Mouse (Mus musculus): ENCODE data around the gene Olfr273.
"Not testable (repeated sequence)": the region's sequence is repeated elsewhere in the genome, so short reads cannot be mapped to it uniquely, and the experiment has no call there.

Gene Olfr273

DNA sequence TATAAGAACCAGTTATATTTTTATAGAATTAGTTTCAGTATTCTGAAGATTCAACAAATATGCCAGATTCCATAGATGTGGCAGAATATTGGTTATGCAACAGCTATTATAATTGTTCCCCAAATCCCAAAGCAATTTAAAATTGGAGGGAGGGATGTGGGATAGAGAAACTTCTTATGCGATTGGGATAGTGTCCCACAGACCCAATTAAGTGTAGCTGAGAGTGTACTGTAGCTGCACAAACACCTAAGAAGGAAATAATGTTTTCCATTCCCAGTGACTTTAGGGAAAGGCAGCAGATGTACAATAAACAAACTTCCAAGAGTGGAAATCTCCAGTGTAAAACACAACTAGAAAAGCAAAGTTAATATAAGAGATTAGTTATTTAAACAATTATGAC lies at the start of gene Olfr273:
Gene Olfr273 (minus strand): TSS at position 101 of the 400 bp plus-strand sequence.
- DNase-seq (ENCODE audit: low read depth, low spot score): no peak

GRCm38 (mm10) chr4:52864156-52864555 lies 5.1 kb upstream of the Olfr273 start:
- DNase-seq (ENCODE audit: low read depth, low spot score): no peak

DNA sequence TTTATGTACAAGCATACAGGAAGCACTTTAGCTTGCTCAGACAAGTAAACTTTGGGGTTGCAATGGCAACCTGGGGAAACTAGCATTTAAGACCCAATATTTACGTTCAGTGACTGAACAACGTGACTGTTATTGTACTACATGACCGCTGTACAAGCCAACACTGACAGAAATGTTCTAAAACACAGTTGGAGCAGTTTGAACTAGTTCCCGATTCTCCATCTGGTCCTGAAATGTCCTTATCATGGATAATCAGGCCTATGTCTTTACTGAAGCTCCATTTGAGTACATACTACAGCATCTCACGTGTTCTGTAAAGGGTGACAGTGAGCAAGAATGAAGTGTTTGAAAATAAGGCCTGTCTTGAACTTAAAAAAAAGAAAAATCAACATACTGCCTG lies 9.4 kb downstream of the Olfr273 start:
- DNase-seq (ENCODE audit: low read depth, low spot score): no peak

GRCm38 (mm10) chr4:52849039-52849635 lies 9.9 kb downstream of the Olfr273 start:
- DNase-seq (ENCODE audit: low read depth, low spot score): no peak

DNA sequence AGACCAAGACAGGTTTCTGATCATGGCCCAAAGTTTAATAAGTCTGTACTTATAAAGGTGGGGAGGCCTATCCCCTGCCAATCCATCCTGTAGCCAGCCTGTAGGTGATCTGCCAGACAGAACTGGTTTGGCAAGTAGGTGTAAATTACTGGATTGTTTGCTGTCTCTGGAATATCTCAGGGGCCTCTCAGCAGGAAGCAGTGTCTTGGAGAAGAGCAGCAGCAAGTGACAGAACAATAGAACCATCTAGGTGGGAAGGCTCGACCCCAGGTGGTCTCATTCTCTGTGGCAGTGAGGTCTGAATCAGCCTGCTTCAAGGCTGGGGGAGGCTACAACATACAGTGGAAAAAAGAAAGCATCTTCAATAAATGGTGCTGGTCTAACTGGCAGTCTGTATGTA lies 13.6 kb downstream of the Olfr273 start:
- not testable (repeated sequence) for DNase-seq (ENCODE audit: low read depth, low spot score)

DNA sequence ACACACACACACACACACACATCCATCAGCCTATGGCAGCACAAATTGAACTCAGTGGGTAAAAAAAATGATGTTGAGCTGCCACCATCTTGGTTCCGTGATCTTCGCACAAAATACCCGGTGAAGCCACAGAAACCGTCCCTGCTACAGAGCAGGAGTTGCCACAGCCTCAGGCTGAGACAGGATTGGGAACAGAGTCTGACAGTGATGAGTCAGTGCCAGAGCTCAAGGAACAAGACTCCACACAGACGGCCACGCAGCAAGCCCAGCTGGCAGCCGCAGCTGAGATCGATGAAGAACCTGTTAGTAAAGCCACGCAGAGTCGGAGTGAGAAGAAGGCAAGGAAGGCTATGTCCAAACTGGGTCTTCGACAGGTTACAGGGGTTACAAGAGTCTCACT lies 37.7 kb downstream of the Olfr273 start:
- DNase-seq (ENCODE audit: low read depth, low spot score): no peak

- DNase-seq (ENCODE audit: low read depth, low spot score): no peak
These were observed 44.7 kb downstream of the Olfr273 start, which contains the start of gene Olfr275 for GRCm38 (mm10) chr4:52814304-52814703. Gene Olfr275, plus strand, starts transcription at chr4:52814604.

DNA sequence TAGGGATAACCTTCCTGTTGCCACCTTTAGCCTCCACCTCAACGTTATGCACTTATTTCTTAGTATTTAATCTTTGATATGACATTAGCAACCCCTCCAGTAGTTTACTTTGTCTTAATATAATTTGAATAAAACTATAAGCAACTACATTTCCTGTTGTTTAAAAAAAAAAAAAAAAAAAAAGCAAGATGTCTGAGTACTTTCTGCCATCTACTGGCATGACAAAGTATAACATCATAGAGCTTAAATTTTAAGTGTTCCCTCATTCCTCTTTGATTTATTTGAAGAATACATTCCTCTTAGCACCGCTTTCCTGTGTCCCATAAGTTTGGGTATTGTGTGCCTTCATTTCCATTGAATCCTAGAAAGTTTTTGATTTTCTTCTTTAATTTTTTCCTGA lies 47.2 kb downstream of the Olfr273 start:
- peak; percentile 25 for DNase-seq (ENCODE audit: low read depth, low spot score)
